Mouse (Mus musculus): ENCODE results near the gene Mansc1. TPM values are rescaled to one million over a fixed set of nuclear protein-coding genes. Genes with fewer than 3 reads are reported as not detected.

Gene Mansc1
- polyA plus RNA-seq, 1 experiment from 2014 or later: 1.2 TPM

GRCm38 (mm10) chr6:134578039-134578438 is 54.2 kb downstream of the Mansc1 start:
- H3K9me3 ChIP-seq: no peaks in the 10 kb centered on the region
- no peak overlapping the region for H3K4me3 ChIP-seq
- no peak for DNase-seq (ENCODE audit: low spot score)
- WGBS: 68% methylated on average over 6 of the region's 6 CpGs
- peaks cover 6% of the 10 kb centered on the region; the same call in 1 of the 2 replicates for H3K4me1 ChIP-seq (replicated peaks)
- no peaks in the 10 kb centered on the region for H3K36me3 ChIP-seq
- H3K27ac ChIP-seq: no peak overlapping the region
- peaks cover 21% of the 10 kb centered on the region for H3K27me3 ChIP-seq (ENCODE audit: insufficient read depth, poor library complexity, severe bottlenecking)

- no peak for DNase-seq (ENCODE audit: low spot score)
- Histone ChIP-seq H3K27me3 (ENCODE audit: insufficient read depth, poor library complexity, severe bottlenecking) (peaks cover 31% of the 10 kb centered on the region), H3K27ac (no peak overlapping the region), H3K9me3 (0 out of 2 replicates have a peak, but pooled peaks cover 2% of the 10 kb centered on the region), H3K36me3 (no peaks in the 10 kb centered on the region), H3K4me3 (no peak overlapping the region), H3K4me1 (replicated peaks) (no peaks in the 10 kb centered on the region)
- 84% methylated on average over 3 of the region's 3 CpGs for WGBS
Measured at GRCm38 (mm10) chr6:134575288-134575741, 57.0 kb downstream of the Mansc1 start.

- 0 out of 2 replicates have a peak overlapping the region, but pooled peaks have one; percentile 11 for H3K4me3 ChIP-seq
- peaks cover 23% of the 10 kb centered on the region; the same call in 1 of the 2 replicates for H3K27me3 ChIP-seq (ENCODE audit: insufficient read depth, poor library complexity, severe bottlenecking)
- 0 out of 2 replicates have a peak, but pooled peaks cover 2% of the 10 kb centered on the region for H3K9me3 ChIP-seq
- no peak for DNase-seq (ENCODE audit: low spot score)
- H3K27ac ChIP-seq: no peak overlapping the region; the same call in 1 of the 2 replicates
- 70% methylated on average over 5 of the region's 5 CpGs for WGBS
- no peaks in the 10 kb centered on the region for H3K36me3 ChIP-seq
- peaks cover 33% of the 10 kb centered on the region for H3K4me1 ChIP-seq (replicated peaks)
Measured at GRCm38 (mm10) chr6:134567986-134568556, 64.2 kb downstream of the Mansc1 start.

GRCm38 (mm10) chr6:134566818-134567485 is 65.3 kb downstream of the Mansc1 start, which contains the start of gene Lrp6:
Gene Lrp6 (minus strand): TSS chr6:134566965.
- 0 out of 2 replicates have a peak, but pooled peaks cover 2% of the 10 kb centered on the region for H3K9me3 ChIP-seq
- WGBS: under 1% methylated on average over 98 of the region's 99 CpGs
- DNase-seq (ENCODE audit: low spot score): peak; percentile 87

GRCm38 (mm10) chr6:134566248-134566817 is 66.0 kb downstream of the Mansc1 start:
- under 1% methylated on average over 64 of the region's 64 CpGs for WGBS
- Histone ChIP-seq H3K27me3 (ENCODE audit: insufficient read depth, poor library complexity, severe bottlenecking) (0 out of 2 replicates have a peak, but pooled peaks cover 11% of the 10 kb centered on the region), H3K4me3 (peak overlapping the region; percentile 93), H3K36me3 (no peaks in the 10 kb centered on the region), H3K9me3 (no peaks in the 10 kb centered on the region), H3K27ac (peak overlapping the region; percentile 100), H3K4me1 (replicated peaks) (peaks cover 35% of the 10 kb centered on the region)
- DNase-seq (ENCODE audit: low spot score): no peak

More at GRCm38 (mm10) chr6:134566818-134567485, 65.3 kb downstream of the Mansc1 start, which contains the start of gene Lrp6:
- H3K36me3 ChIP-seq: no peaks in the 10 kb centered on the region
- H3K4me3 ChIP-seq: peak within 1 kb of the TSS; percentile 93
- 0 out of 2 replicates have a peak, but pooled peaks cover 17% of the 10 kb centered on the region for H3K27me3 ChIP-seq (ENCODE audit: insufficient read depth, poor library complexity, severe bottlenecking)
- H3K4me1 ChIP-seq (replicated peaks): peaks cover 35% of the 10 kb centered on the region
- peak within 1 kb of the TSS; percentile 100 for H3K27ac ChIP-seq

GRCm38 (mm10) chr6:134565606-134566247 is 66.6 kb downstream of the Mansc1 start:
- Histone ChIP-seq H3K27ac (peak overlapping the region; percentile 100), H3K36me3 (no peaks in the 10 kb centered on the region), H3K4me1 (replicated peaks) (peaks cover 35% of the 10 kb centered on the region), H3K4me3 (peak overlapping the region; percentile 93), H3K9me3 (no peaks in the 10 kb centered on the region), H3K27me3 (ENCODE audit: insufficient read depth, poor library complexity, severe bottlenecking) (0 out of 2 replicates have a peak, but pooled peaks cover 9% of the 10 kb centered on the region)
- DNase-seq (ENCODE audit: low spot score): peak; percentile 38
- 3% methylated on average over 19 of the region's 19 CpGs for WGBS

GRCm38 (mm10) chr6:134564539-134564938 is 67.7 kb downstream of the Mansc1 start:
- 0 out of 2 replicates have a peak, but pooled peaks cover 2% of the 10 kb centered on the region for H3K27me3 ChIP-seq (ENCODE audit: insufficient read depth, poor library complexity, severe bottlenecking)
- DNase-seq (ENCODE audit: low spot score): no peak
- H3K9me3 ChIP-seq: no peaks in the 10 kb centered on the region
- H3K36me3 ChIP-seq: no peaks in the 10 kb centered on the region
- H3K27ac ChIP-seq: no peak overlapping the region
- 82% methylated on average over 2 of the region's 2 CpGs for WGBS
- peak overlapping the region; percentile 93 for H3K4me3 ChIP-seq
- H3K4me1 ChIP-seq (replicated peaks): peaks cover 44% of the 10 kb centered on the region

- Histone ChIP-seq H3K27ac (0 out of 2 replicates have a peak overlapping the region, but pooled peaks have one; percentile 16), H3K27me3 (ENCODE audit: insufficient read depth, poor library complexity, severe bottlenecking) (no peaks in the 10 kb centered on the region), H3K4me1 (replicated peaks) (peaks cover 23% of the 10 kb centered on the region), H3K4me3 (no peak overlapping the region), H3K9me3 (no peaks in the 10 kb centered on the region), H3K36me3 (no peaks in the 10 kb centered on the region)
- 78% methylated on average over 3 of the region's 3 CpGs for WGBS
- no peak for DNase-seq (ENCODE audit: low spot score)
Measured at GRCm38 (mm10) chr6:134559635-134560034, 72.7 kb downstream of the Mansc1 start.

Other genes starting within 250 kb of the Mansc1 start
- 0.31 and 0.42 TPM in 2 replicates for gene Bcl2l14, start 236.2 kb downstream of the Mansc1 start, polyA plus RNA-seq (2016; fragmentation: Nextera tagmentation; extraction: Ambion mirVana)
- gene Lrp6, start 65.5 kb downstream of the Mansc1 start, polyA plus RNA-seq (2016; fragmentation: Nextera tagmentation; extraction: Ambion mirVana): 24.7 and 25.3 TPM in 2 replicates
- gene Borcs5, start 7.0 kb upstream of the Mansc1 start, polyA plus RNA-seq (2016; fragmentation: Nextera tagmentation; extraction: Ambion mirVana): 20.1 and 28.7 TPM in 2 replicates
- gene Dusp16, start 160.1 kb upstream of the Mansc1 start, polyA plus RNA-seq (2016; fragmentation: Nextera tagmentation; extraction: Ambion mirVana): 13.8 and 14.1 TPM in 2 replicates
- 1.2 and 1.4 TPM in 2 replicates for gene Crebl2, start 197.7 kb upstream of the Mansc1 start, polyA plus RNA-seq (2016; fragmentation: Nextera tagmentation; extraction: Ambion mirVana)